Mouse (Mus musculus): ENCODE data around the gene Adra2b.
A peak's percentile ranks its signal among the peaks of the same experiment; 100 is the strongest.

Gene Adra2b

GRCm38 (mm10) chr2:127390352-127390751 lies 27.3 kb downstream of the Adra2b start:
- DNase-seq: peak; percentile 42

DNA sequence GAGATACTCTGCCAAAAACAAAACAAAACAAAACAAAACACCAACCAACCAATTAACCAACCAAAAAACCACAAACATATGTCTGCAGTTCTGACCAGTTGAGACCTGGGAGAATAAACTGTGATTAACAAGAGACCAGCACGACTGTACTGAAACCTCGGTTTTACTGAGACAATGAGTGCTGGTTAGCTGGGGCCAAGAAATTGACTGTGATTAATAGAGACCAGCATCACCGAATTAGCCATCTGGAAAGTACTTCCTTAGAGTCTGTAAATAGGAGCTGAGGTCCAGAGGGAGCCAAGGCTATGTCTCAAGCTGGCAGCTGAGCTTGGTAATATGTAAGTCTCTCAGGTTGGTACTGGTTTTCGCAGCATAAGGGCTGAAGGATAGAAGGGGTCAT lies 27.8 kb downstream of the Adra2b start:
- DNase-seq: no peak

- no peak for DNase-seq
These were observed 28.3 kb downstream of the Adra2b start for GRCm38 (mm10) chr2:127391323-127391722.

- DNase-seq: no peak
These were observed 31.7 kb downstream of the Adra2b start for GRCm38 (mm10) chr2:127394606-127395161.

DNA sequence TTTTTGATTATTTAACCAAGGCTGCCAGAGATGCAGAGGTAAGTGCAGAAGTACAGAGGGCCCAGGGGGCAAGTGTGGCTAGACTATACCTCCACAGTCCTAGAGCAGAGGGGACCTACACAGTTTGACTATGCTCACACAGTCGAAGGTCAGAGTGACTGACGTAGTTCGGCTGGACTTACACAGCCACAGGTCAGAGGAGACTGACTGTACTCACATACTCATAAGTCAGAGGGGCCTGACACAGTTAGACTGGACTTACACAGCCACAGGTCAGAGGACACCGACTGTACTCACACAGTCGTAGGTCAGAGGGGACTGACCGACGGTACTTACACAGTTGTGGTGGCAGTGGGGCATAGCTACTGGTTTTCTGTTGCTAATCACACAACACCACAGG lies 35.7 kb downstream of the Adra2b start:
- DNase-seq: no peak

GRCm38 (mm10) chr2:127411126-127411525 lies 48.1 kb downstream of the Adra2b start:
- no peak for DNase-seq

DNA sequence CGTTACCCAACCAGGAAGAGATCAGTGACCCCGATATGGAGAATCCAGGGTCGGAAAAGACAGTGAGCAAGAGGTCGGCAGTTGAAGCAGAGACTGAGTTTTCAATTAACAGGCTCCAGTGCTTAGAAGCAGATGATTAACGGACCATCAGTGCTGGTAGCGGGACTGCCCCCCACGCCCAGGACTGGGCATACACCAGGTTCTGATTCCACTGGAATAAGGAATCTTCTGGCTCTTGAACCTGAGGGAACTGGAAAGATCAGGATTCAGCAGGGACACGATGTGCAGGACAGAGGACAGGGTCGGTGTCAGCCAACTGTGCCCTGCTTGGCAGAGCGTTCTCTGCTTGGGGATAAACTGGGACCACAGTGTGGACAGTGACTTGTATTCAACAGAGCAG lies 52.8 kb downstream of the Adra2b start:
- peak; percentile 96 for DNase-seq

- DNase-seq: peak; percentile 90
These were observed 53.7 kb downstream of the Adra2b start for GRCm38 (mm10) chr2:127416706-127417105.
